Mouse (Mus musculus) testis, adult 2 months (tissue): ENCODE results near the gene Mettl22. TPM values are rescaled to one million over a fixed set of nuclear protein-coding genes. Genes with fewer than 3 reads are reported as not detected.

Source experiments
- H3K27ac ChIP-seq: fragments of 200-500 bp; 2 replicates; pipeline ENCODE4 v1.5.1; 2012; ENCODE audit warnings: low read depth, low read length; ENCODE audit not compliant: control insufficient read depth, insufficient read depth
- H3K27me3 ChIP-seq: fragments of 200-500 bp; 2 replicates; pipeline ENCODE4 v1.6.1; 2012; ENCODE audit warnings: mild to moderate bottlenecking, low read length, moderate library complexity; ENCODE audit not compliant: control insufficient read depth, insufficient read depth
- H3K36me3 ChIP-seq: fragments of 200-500 bp; 2 replicates; pipeline ENCODE4 v1.6.1; 2012; ENCODE audit warnings: mild to moderate bottlenecking, low read length; ENCODE audit not compliant: control insufficient read depth, insufficient read depth
- H3K4me1 ChIP-seq: fragments of 200-500 bp; 2 replicates; pipeline ENCODE4 v1.6.1; 2012; ENCODE audit warnings: low read length; ENCODE audit not compliant: control insufficient read depth, insufficient read depth
- H3K4me3 ChIP-seq: fragments of 200-500 bp; 2 replicates; pipeline ENCODE4 v1.5.1; 2012; ENCODE audit warnings: low read depth, mild to moderate bottlenecking, low read length, moderate library complexity, mixed read lengths; ENCODE audit not compliant: control insufficient read depth
- CTCF ChIP-seq: fragments of 200-500 bp; IDR thresholded peaks from 2 replicates; pipeline ENCODE4 v1.5.1; 2012; ENCODE audit warnings: low read depth, mild to moderate bottlenecking, inconsistent platforms, low read length, moderate library complexity; ENCODE audit not compliant: control insufficient read depth, insufficient read depth, insufficient replicate concordance
- POLR2A ChIP-seq: fragments of 200-500 bp; IDR thresholded peaks from 2 replicates; pipeline ENCODE4 v1.6.1; 2012; ENCODE audit warnings: low read depth, mild to moderate bottlenecking, inconsistent platforms, low read length, moderate library complexity; ENCODE audit not compliant: control insufficient read depth
- polyA plus RNA-seq: library from polyadenylated mRNA; depleted of rRNA; stranded (reverse); fragments of >200 nt; gene quantifications from 2 replicates; pipeline ENCODE4 v1.2.3, GENCODE M21; 2012

The Mettl22 gene
- polyA plus RNA-seq, 1 experiment: 110 TPM

DNA sequence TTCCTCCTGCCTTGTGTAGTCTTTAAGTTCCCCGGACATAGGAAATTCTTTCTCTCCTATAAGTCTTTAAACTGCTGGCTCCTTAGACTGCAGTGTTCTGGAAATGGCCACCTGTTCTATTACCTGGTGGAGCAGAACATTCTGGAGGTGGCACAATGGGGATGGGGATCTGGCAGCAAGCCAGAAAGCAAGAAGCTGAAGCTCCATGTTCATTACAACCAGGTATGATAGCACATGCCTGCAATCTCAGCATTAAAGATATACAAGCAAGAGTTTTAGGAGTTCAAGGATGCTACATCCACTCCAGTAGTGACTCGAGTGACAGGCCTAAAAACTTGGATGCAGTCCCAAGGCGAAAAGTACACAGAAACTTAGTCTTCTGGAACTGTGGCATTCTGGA lies 38.0 kb upstream of the Mettl22 start:
- TF ChIP-seq CTCF (no peak), POLR2A (no peak)
- no peak overlapping the region for H3K27ac ChIP-seq
- H3K4me3 ChIP-seq: no peak overlapping the region
- no peaks in the 10 kb centered on the region for H3K4me1 ChIP-seq
- H3K27me3 ChIP-seq: no peaks in the 10 kb centered on the region
- no peaks in the 10 kb centered on the region for H3K36me3 ChIP-seq

DNA sequence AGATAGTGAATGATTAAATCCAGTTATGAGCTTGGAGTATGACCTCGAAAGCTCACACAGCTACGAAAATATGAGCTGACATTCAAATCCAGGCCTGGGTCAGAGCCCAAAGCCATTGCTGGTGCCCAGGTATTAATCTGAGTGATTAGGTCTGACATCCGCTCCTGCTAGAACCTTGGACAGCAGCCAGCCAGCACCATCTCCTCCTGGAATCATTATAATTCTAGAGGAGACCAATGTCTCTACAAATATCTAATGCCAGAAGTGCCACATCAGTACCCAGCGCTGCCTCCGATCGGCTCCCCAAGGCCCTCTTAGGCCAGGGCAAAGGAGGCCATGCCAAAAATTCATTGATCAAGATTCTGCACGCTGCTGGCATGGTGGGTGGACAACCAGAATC lies 25.7 kb upstream of the Mettl22 start:
- H3K4me1 ChIP-seq: no peaks in the 10 kb centered on the region
- no peak overlapping the region for H3K4me3 ChIP-seq
- no peaks in the 10 kb centered on the region for H3K36me3 ChIP-seq
- H3K27ac ChIP-seq: no peak overlapping the region
- no peak for TF ChIP-seq CTCF
- no peak for TF ChIP-seq POLR2A
- no peaks in the 10 kb centered on the region for H3K27me3 ChIP-seq

GRCm38 (mm10) chr16:8446256-8446655 lies 24.3 kb upstream of the Mettl22 start:
- Histone ChIP-seq H3K27me3 (no peaks in the 10 kb centered on the region), H3K4me1 (no peaks in the 10 kb centered on the region; the same call in 1 of the 2 replicates), H3K4me3 (no peak overlapping the region), H3K27ac (no peak overlapping the region), H3K36me3 (no peaks in the 10 kb centered on the region)
- TF ChIP-seq POLR2A (no peak), CTCF (no peak)

- Histone ChIP-seq H3K36me3 (no peaks in the 10 kb centered on the region), H3K27me3 (no peaks in the 10 kb centered on the region), H3K4me3 (no peak overlapping the region), H3K4me1 (peaks cover 2% of the 10 kb centered on the region), H3K27ac (peak overlapping the region; percentile 38)
- TF ChIP-seq CTCF (no peak), POLR2A (no peak)
Measured at GRCm38 (mm10) chr16:8453301-8453700, 17.3 kb upstream of the Mettl22 start.

- peaks cover 2% of the 10 kb centered on the region for H3K4me1 ChIP-seq
- no peak for TF ChIP-seq POLR2A
- no peak for TF ChIP-seq CTCF
- H3K4me3 ChIP-seq: no peak overlapping the region
- no peaks in the 10 kb centered on the region for H3K36me3 ChIP-seq
- H3K27me3 ChIP-seq: no peaks in the 10 kb centered on the region
- H3K27ac ChIP-seq: peak overlapping the region; percentile 32
Measured at GRCm38 (mm10) chr16:8455221-8455620, 15.4 kb upstream of the Mettl22 start.

DNA sequence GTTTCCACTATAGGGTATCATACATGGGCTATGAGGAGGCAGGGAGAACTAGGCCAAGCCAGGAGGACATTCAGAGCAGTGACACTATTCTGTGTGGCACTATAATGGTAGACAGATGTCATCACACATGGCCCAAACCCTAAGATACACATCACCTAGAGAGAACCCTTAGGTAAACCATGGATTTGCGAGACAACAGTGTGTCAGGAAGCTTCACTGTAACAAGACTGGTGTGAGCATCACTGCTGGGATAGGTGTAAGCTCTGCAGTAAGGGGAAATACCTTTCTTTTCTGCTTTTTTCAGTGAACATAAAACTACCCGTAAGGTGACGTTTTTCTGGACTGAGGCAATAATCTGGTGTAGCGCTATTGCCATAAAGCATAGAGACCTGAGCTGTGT lies 12.2 kb upstream of the Mettl22 start:
- Histone ChIP-seq H3K4me1 (no peaks in the 10 kb centered on the region), H3K36me3 (no peaks in the 10 kb centered on the region), H3K27ac (no peak overlapping the region), H3K27me3 (no peaks in the 10 kb centered on the region), H3K4me3 (no peak overlapping the region)
- TF ChIP-seq POLR2A: no peak
- TF ChIP-seq CTCF: no peak

GRCm38 (mm10) chr16:8459098-8459497 lies 11.5 kb upstream of the Mettl22 start:
- no peaks in the 10 kb centered on the region for H3K36me3 ChIP-seq
- no peaks in the 10 kb centered on the region for H3K27me3 ChIP-seq
- H3K4me3 ChIP-seq: no peak overlapping the region
- H3K27ac ChIP-seq: no peak overlapping the region
- no peak for TF ChIP-seq POLR2A
- peak; percentile 90; the same call in 1 of the 2 replicates for TF ChIP-seq CTCF
- H3K4me1 ChIP-seq: no peaks in the 10 kb centered on the region

- H3K27me3 ChIP-seq: no peaks in the 10 kb centered on the region
- no peaks in the 10 kb centered on the region; the same call in 1 of the 2 replicates for H3K36me3 ChIP-seq
- peaks cover 6% of the 10 kb centered on the region; the same call in 1 of the 2 replicates for H3K4me1 ChIP-seq
- TF ChIP-seq POLR2A (no peak), CTCF (no peak)
- no peak overlapping the region; the same call in 1 of the 2 replicates for H3K4me3 ChIP-seq
- no peak overlapping the region for H3K27ac ChIP-seq
Measured at GRCm38 (mm10) chr16:8470132-8470531, 456 bp upstream of the Mettl22 start.
